Mouse (Mus musculus): ENCODE data around the gene Cacnb2.

DNA sequence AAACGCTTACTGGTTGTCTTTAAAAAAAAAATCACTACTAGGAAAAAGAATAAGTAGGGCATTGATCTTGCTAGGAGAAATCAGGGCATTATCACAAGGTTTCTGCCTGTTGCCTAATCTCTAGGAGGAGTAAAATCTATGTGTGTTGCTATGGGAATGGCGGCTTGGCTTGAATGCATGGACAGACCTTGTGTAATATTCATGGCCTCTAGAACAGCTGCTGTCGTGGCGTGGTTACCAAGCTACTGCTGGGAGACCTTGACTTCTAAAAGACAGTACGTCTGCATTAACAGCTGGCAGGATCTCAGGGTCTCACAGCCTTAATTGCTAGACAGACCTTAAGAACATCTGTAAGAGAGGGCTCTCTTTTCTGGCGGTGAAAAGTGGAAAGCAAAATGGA lies 272.7 kb downstream of the Cacnb2 start:
- TF ChIP-seq CTCF (IDR thresholded peaks at IDR 0.05 in 2 of 3, conservative IDR thresholded peaks at IDR 0.05 in 1 of 3; ENCODE audit: control insufficient read depth in 1 of 3, insufficient read depth in 1 of 3, low read depth in 2 of 3, low read length in 3 of 3, poor library complexity in 1 of 3, severe bottlenecking in 1 of 3) (no peak), SIN3A (IDR thresholded peaks at IDR 0.05; ENCODE audit: low read length) (no peak), RCOR1 (IDR thresholded peaks at IDR 0.05; ENCODE audit: low read depth, low read length) (no peak)

All from MEL (cell line).